Mouse (Mus musculus) heart, adult 10 weeks (tissue): ENCODE data around the gene Klhl4. TPM values are rescaled to one million over a fixed set of nuclear protein-coding genes. Genes with fewer than 3 reads are reported as not detected.

ENCODE experiments used
- polyA plus RNA-seq: library from polyadenylated mRNA; stranded (reverse); fragments of 350-450 nt; fragmentation: Illumina TruSeq; extraction: RNeasy Lipid Tissue Mini Kit (QIAGEN cat#74804); gene quantifications from one replicate; pipeline ENCODE4 v1.2.3, GENCODE M21; 2014; ENCODE audit warnings: low read depth, low replicate concordance

Klhl4 gene
- 4.0 TPM for polyA plus RNA-seq

GRCm38 (mm10) chrX:114473782-114474731 is at the start of gene Klhl4:
Gene Klhl4, plus strand, starts transcription at chrX:114474333.

